Mouse (Mus musculus) B cell, adult 2 months (primary cell): ENCODE results near the gene Rnf150.

Source experiments
- DNase-seq, 2 experiments: peaks; one replicate each; pipeline ENCODE4 v3.0.0; 2022

The Rnf150 gene

DNA sequence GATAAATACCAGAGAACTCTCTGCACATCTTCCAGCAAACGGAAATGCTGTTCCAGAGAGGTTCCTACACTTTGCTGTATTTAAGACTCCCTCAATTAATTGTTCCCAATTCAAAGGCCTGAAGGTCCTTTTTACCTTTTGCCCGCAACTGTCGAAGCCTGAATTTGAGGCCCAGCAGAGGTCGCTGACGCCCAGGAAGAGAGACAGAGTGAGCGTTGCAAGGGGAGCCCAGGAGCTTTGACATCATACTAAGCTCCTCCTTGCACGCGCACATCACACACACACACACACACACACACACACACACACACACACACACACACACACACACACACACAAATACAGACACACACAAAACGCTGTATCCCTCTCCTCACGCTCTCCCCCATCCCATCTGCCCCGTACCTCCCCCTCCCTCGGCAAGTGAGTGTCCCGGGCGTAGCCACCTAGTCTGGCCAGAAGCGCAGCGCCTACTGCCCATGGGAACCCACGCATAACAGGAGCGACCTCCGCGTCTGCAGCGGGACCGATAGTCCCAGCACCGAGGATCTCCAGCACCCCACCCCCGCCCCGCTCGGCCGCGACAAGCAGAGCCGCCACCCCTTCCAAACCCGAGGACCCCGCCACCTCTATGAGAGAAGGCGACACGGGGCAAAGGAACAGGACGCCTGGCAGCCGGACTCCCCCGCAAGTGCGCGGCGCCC is at the start of gene Rnf150:
Rnf150 (plus strand) TSS at position 316 of the 704 bp plus-strand sequence.
- DNase-seq: peak; percentile 75 to 77

DNA sequence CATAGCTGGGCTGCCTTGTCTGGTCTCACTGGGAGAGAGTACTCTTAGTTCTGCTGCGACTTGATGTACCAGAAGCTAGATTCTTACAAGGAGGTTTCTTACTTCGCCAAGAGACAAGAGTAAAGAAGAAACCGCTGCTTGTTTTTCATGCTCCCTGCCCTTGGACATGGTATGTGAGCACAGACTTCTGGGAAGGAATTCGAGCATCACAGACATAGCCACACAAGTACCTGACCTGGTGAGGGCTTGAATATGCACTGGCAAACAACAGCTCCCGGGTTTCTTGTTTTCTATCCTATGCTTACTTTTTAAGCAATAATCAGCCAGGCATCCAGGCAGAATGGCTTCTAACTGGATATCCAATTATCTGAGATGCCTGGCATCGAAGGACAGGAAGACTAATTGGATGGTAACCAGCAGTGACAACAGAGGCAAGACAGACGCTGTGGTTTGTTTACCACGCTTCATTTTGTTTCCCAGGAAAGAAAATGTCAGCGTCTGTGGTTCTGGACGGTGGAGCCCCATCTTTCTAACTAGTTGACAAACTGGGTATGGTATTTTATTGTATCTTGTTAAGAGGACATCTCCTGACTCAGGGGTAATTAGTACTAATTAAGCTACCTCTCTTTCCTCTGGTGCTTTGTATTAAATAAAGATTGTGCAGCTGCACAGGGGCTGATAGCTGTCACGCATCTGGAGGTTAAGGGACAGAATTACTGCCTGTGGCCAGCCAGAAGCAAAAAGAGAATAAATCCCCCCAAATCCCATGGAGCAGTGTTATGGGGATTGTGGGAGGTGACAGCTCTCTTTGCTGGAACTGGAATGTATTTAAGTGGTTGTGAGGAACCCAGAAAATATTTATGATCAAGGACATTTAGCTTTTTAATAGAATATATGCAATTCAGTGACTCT is 36.8 kb upstream of the Rnf150 start:
- no peak for DNase-seq

DNA sequence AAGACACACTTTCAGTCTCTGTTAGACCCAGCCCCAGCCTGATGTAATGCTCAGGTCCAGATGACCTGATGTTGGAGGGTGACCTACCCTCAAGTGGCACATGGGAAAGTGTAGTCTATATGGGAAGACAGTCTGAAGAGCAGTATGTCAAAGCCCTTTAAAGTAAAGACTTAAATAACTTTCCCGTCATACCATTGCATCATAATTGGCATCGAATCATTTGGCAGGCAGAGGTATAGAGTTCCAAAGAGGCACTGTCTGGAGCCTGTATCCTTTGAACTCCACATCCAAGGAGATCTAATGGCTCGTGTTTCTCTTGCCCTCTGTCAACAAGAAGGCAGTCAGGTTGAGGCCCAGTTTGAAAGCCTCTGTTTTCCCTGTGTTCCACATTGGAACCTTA is 22.7 kb upstream of the Rnf150 start:
- no peak for DNase-seq

DNA sequence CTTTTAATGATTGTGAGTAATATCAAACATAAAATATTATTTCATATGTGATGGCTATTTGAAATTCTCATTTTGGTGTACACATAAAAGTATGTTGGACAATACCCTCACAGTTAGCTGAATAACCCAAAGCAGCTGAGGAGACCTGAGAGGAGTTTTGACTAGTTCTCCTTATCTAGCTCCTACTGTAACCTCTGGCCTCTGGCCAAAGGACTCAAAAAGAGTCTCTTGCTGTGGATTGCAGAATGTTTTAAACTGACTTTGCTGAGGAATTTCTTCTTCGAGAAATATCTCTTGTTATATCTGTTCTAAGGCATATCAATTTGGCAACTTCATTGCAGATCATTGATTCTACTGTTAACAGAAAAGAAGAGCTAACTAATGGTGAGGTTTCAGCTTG is 22.2 kb upstream of the Rnf150 start:
- DNase-seq: no peak

DNA sequence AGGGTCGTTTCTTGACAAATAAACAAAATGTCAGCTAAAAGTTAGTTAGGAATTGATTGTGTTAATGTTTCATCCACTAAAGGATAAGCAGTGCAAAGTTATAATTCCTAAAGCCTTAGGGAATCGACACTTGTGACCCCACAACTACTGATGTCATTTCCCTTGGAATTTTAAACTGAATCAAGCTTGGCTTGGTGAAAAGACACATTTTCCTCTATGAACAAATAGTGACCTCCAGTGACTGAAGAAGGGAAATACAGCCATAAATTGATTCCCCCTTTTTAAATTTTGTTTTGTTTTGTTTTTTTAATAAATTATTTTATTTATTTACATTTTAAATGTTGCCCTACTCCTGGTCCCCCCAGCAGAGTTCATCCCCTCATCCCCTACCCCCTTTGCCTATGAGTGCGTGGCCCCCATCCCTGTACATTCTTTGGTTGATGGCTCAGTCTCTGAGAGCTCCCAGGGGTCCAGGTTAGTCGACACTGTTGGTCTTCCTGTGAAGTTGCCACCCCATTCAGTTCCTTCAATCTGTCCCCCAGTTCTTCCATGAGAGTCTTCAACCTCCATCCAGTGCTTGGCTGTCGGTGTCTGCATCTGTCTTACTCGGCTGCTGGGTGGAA is 21.5 kb upstream of the Rnf150 start:
- DNase-seq: no peak

- no peak for DNase-seq
Measured at GRCm38 (mm10) chr8:82843697-82844096, 19.5 kb upstream of the Rnf150 start.

DNA sequence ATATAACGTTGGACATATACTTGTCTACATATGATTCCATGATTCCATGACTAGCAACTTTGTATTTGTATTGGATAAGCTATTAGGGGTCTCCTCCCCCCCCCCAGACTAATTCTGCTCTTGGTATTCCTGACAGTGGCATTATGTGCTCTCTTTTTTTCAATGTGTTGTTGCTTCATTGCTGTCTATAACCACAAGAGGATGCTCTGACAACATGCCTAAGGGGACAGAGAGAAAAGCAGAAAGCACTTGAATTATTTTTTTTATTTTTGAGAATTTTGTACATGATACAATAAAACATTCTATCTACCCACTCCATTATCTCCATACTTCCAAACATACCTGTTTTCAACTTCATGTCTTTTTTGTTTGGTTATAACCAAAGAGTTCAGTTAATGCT is 18.7 kb upstream of the Rnf150 start:
- DNase-seq: no peak

DNA sequence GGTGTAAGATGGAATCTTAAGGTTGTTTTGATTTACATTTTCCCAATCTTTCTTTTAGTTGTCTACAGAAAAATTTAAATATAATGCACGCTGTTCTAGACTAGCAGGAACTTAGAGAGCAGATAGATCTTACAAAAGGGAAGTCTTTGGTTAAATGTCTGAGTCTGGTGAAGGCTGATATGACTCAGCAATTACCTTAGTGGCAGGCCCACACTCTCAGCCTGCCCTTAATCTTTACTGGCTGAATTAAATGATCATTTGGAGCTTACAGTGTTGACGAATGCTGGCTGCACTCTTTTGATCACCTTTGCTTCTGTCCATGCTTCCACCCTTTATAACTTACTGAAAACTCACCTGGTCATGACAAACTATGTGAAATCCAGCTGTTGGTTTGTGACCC is 17.1 kb upstream of the Rnf150 start:
- no peak for DNase-seq

- DNase-seq: no peak
Measured at GRCm38 (mm10) chr8:82846730-82847129, 16.4 kb upstream of the Rnf150 start.

DNA sequence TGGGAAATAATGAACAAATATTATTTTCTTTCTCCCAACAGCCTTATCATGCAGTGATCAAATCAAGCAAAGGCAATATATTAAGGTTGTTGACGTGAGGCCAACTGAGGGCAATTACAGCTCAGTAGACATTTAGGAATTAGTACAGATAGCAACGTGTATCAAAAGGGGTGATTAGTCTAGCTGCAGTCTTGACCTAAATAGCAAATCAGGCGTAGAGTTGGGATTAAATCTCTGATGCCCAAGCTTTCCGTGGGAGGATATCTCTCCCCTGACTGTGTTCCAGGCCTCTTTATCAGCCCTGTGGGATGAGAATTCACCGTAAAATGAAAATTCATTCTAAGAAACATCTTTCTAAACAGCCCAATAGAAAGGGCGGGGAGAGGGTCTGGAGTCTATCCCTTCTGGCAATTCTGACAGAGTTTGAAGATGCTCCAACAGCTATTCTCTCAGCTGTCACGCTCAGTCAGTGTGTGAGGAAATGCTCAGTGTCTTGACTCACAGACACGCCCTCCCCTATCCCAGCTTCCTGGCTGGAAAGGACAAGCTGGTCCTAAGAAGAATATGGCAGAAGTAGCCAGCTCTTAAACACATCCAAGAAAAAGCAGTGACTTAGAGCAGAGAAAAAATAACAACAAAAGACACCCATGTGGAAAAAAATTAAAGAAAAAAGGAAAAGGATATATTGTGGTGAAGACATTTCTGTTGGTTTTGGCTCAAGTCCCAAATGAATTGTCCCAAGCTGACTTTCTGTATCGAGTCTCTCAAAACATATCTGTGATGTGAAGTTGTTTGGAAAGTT is 4.4 kb upstream of the Rnf150 start:
- no peak for DNase-seq

DNA sequence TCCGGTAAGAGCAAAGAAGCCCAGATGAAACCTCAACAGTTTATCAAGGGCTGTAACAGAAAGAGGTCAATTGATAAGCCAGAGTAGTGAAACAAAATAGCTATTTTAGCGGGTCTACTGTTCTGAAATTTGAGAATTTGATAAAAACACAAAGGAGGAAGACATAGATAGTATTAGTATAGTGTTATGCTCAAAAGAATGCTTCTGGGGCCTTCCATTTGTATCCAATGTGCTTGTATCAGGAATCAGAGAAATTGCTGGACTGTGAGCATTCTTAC is 3.9 kb upstream of the Rnf150 start:
- no peak for DNase-seq

DNA sequence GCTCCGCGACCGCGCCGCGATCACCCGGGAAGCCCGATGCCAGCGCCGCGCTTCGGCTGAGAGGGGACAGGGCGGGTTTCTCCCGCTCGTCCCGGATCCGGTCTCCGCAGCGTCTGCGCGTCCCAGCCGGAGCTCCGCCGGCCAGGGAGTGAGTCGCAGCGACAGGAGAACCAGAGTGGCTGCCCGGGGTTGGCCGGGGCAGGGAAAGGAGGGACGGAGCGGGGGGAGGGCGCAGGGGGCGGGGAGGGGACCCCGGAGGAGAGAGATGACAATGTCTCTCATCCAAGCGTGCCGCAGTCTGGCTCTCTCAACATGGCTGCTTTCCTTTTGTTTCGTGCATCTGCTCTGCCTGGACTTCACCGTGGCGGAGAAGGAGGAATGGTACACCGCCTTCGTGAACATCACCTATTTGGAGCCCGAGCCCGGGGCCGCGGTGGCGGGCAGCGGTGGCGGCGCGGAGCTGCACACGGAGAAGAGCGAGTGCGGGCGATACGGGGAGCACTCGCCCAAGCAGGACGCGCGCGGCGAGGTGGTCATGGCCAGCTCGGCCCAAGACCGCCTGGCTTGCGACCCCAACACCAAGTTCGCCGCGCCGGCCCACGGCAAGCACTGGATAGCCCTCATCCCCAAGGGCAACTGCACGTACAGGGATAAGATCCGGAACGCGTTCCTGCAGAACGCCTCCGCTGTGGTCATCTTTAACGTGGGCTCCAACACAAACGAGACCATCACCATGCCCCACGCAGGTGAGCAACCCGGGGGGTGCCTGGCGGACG is 777 bp downstream of the Rnf150 start:
- DNase-seq: peak; percentile 28 to 40

GRCm38 (mm10) chr8:82864521-82864818 is 1.3 kb downstream of the Rnf150 start:
- no peak for DNase-seq

- no peak for DNase-seq
Measured at GRCm38 (mm10) chr8:82865239-82865638, 2.1 kb downstream of the Rnf150 start.

DNA sequence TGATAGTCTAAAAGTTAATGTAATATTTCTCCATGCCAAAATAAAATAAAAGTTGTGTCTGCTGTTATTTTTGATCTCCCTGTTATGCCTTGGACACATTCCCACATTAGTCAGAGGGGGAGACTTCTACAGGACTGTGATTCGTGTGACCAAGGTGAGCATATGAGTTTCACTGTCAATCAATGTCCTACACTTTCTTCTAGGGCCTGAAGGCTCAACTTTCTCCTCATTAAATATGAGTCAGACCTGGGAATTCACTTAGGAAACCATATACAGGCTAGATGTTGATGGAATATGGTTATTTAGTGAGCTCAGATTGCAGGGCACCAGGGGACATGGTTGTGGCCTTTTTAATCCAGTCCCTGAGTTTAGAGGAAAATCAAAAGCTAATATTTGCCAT is 3.1 kb downstream of the Rnf150 start:
- no peak for DNase-seq

GRCm38 (mm10) chr8:82870840-82871490 is 7.8 kb downstream of the Rnf150 start:
- no peak for DNase-seq

DNA sequence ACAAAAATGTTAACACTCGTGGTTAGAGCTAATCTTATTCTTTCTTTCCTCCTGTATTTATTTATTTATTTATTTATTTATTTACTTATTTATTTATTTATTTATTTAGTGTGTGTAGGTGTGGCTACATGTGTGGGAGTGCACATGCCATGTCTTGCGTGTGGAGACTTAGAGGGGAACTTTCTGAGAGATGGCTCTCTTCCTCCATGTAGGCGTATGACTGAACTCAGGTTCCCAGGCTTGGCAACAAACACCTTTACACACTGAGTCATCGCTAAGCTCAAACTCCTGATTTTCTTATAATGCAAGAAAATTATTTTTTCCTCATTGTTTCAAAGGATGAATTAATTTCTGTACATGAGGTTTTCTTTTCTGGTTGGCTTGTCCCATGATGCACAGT is 8.8 kb downstream of the Rnf150 start:
- no peak for DNase-seq

DNA sequence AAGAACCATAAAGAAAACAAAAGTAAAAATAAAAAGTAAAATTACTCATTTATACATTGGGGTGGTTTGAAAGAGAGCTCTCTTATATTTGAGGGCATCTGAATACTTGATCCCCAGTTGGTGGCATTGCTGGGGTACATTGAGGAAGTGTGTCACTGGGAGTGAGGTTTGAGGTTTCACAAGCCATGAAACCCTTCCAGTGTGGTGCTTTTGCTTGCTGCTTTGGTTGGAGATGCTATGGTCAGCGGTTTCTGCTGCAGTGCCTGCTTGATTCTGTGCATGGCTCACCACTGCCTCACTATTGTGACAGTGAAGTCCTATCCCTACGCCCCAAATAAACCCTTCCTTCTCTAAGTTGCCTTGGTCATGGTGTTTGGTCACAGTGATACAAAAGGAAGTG is 10.9 kb downstream of the Rnf150 start:
- DNase-seq: no peak

- no peak for DNase-seq
Measured at GRCm38 (mm10) chr8:82875135-82875534, 12.0 kb downstream of the Rnf150 start.

DNA sequence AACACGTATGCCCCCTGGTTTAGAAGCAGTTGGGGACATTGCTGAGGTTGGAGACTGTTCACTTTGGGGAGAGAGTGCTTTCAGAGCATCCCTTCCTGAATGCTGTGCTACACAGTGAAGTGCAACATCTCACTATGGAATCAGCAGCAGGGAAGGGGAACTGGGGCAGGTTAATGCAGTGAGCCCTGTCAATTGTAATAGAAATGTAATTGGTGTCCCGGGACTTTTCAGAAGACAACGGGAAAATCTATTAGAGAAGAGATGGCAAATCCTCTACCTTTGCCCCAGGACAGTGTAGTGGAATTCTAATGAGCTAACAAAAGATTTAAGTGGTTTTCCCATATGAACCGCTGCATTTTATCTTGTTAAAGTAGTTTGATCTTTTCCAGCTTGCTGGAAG is 21.3 kb downstream of the Rnf150 start:
- DNase-seq: no peak

DNA sequence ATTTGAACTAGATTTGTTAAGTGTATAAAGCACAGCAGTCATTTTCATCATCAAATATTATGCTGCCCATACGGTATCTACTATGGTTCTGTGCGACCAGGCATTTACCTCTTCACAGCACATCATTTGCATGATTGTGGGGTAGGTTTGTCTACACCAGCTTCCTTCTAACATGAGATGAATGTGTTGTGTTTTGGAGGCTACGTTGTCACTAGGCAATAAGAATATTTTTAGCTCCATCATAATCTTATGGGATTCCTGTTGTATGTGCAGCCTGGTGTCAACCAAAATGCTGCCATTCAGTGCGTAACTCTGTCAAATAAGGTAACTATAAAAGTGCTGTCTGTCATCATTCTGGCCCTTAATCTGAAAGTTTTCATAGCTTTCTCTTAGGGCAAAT is 24.1 kb downstream of the Rnf150 start:
- no peak for DNase-seq

DNA sequence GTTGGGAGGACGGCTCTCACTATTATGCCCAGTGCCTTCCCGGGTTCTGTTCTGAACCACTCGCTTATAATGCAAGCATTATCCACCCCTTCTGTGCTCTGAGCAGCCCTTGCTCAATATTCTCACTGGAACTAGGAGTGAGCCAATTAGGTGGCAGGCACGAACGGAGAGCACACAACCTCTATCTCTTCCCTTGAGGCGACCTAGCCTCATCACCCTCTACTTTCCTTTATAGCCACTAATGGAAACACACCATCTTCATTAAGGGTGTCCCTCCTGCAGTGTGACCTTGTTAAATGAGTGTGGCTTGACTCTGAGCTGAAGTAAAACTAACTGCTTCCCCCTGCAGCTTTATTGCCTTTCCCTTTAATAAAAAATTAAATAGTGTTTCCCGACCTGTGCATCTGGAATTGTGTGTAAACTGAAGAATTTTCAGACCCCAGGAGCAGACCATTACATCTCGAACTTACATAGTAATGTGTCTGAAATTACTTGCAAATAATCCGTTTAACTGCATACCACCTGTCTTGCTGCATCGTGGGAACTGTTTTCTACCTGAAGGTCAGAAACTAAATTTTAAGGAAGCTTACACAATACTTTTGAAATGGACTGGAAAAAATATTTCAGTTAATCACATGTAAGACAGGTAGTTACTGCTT is 26.0 kb downstream of the Rnf150 start:
- DNase-seq: no peak
